In the genomic region with DNA sequence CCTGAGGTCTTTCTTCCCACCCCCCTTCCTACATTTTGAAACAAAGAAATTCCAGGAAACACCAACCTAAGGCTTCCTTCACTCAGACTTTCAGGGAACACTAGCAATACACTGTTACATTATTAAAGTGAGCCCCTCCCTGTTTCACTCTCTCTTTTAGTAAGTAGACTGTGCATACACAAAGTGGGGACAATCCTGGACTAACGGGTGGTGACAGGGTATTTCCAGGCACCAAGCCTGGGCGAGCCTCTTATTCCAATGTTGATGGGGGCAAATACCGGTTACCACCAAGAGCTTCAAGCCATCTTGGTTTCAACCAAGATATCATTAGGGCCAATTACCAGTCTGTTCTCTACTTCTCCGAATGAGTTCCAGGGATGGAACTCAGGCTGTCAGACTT, we compare ENCODE assay signal across 7 mouse cellular contexts. TPM values are rescaled to one million over a fixed set of nuclear protein-coding genes. Genes with fewer than 3 reads are reported as not detected.
DNase-seq lines count a peak whose midpoint lies in the region; ATAC-seq and TF ChIP-seq lines count a peak whose summit lies in the region.

No protein-coding gene starts in this region.

- no peak for TF ChIP-seq CTCF in lung, embryonic 14.5 days (IDR thresholded peaks at IDR 0.05; ENCODE audit: low read depth)

- H3K27me3 ChIP-seq in lung, embryonic 14.5 days (ENCODE audit: insufficient read depth, low read length), result no peaks in the 10 kb centered on the region
- no peaks in the 10 kb centered on the region for H3K27me3 ChIP-seq in forebrain, embryonic 11.5 days (ENCODE audit: control insufficient read depth, insufficient read depth, low read length)
- H3K27me3 ChIP-seq in limb, embryonic 12.5 days, result peaks cover 3% of the 10 kb centered on the region; the same call in 1 of the 2 replicates
- no peaks in the 10 kb centered on the region for H3K27me3 ChIP-seq in stomach, embryonic 16.5 days (ENCODE audit: control insufficient read depth, insufficient read depth, low read length)

- ATAC-seq in lung, embryonic 14.5 days (ENCODE audit: insufficient read depth), result no peak
- ATAC-seq in forebrain, embryonic 11.5 days (replicated peaks; ENCODE audit: low FRiP score), result no peak
- ATAC-seq in limb, embryonic 12.5 days (ENCODE audit: insufficient number of reproducible peaks, insufficient read depth, low FRiP score, low TSS enrichment, low read depth), result no peak
- no peak for ATAC-seq in stomach, embryonic 16.5 days (ENCODE audit: insufficient read depth, low FRiP score)

- no peak for DNase-seq in lung, embryonic 14.5 days
- no peak for DNase-seq in lung, postnatal 14 days
- DNase-seq in forebrain, embryonic 11.5 days (ENCODE audit: low spot score), result no peak
- no peak for DNase-seq in cerebellum, adult 9-11 months
- DNase-seq in thymus, postnatal 0 days (ENCODE audit: low spot score), result no peak

- H3K4me2 ChIP-seq in lung, embryonic 14.5 days, result peak overlapping the region; percentile 88
- 0 out of 2 replicates have a peak overlapping the region, but pooled peaks have one; percentile 11 for H3K4me2 ChIP-seq in forebrain, embryonic 11.5 days (ENCODE audit: low read depth, low read length, severe bottlenecking)
- H3K4me2 ChIP-seq in limb, embryonic 12.5 days, result peak overlapping the region; percentile 74
- peak overlapping the region; percentile 52 for H3K4me2 ChIP-seq in stomach, embryonic 16.5 days (ENCODE audit: low read depth, low read length)

- H3K9me3 ChIP-seq in lung, embryonic 14.5 days (ENCODE audit: low read depth, low read length), result no peaks in the 10 kb centered on the region
- no peaks in the 10 kb centered on the region for H3K9me3 ChIP-seq in forebrain, embryonic 11.5 days (ENCODE audit: control insufficient read depth, low read length)
- H3K9me3 ChIP-seq in limb, embryonic 12.5 days, result no peaks in the 10 kb centered on the region
- H3K9me3 ChIP-seq in stomach, embryonic 16.5 days (replicated peaks; ENCODE audit: control insufficient read depth, low read length), result no peaks in the 10 kb centered on the region

- H3K27ac ChIP-seq in lung, embryonic 14.5 days (ENCODE audit: low read depth), result no peak overlapping the region
- no peak overlapping the region for H3K27ac ChIP-seq in forebrain, embryonic 11.5 days (ENCODE audit: low read depth, low read length)
- no peak overlapping the region for H3K27ac ChIP-seq in limb, embryonic 12.5 days
- no peak overlapping the region for H3K27ac ChIP-seq in stomach, embryonic 16.5 days (ENCODE audit: low read length)

- peak overlapping the region; percentile 87 for H3K4me3 ChIP-seq in lung, embryonic 14.5 days (ENCODE audit: low read depth, low read length)
- H3K4me3 ChIP-seq in forebrain, embryonic 11.5 days (ENCODE audit: low read depth, low read length), result no peak overlapping the region
- peak overlapping the region; percentile 94 for H3K4me3 ChIP-seq in limb, embryonic 12.5 days (replicated peaks)
- H3K4me3 ChIP-seq in stomach, embryonic 16.5 days (replicated peaks; ENCODE audit: low read length), result peak overlapping the region; percentile 86

- H3K9ac ChIP-seq in lung, embryonic 14.5 days, result peak overlapping the region; percentile 98; the same call in 1 of the 2 replicates
- H3K9ac ChIP-seq in forebrain, embryonic 11.5 days (ENCODE audit: low read length), result no peak overlapping the region
- no peak overlapping the region; the same call in 1 of the 2 replicates for H3K9ac ChIP-seq in limb, embryonic 12.5 days (replicated peaks)
- peak overlapping the region; percentile 97 for H3K9ac ChIP-seq in stomach, embryonic 16.5 days (ENCODE audit: low read length)

- 60% methylated on average over 4 of the region's 4 CpGs for WGBS in lung, embryonic 14.5 days
- WGBS in forebrain, embryonic 11.5 days, result 47% methylated on average over 4 of the region's 4 CpGs
- 57% methylated on average over 4 of the region's 4 CpGs for WGBS in limb, embryonic 12.5 days
- whole genome bisulfite sequencing in stomach, embryonic 16.5 days, result 58% methylated on average over 4 of the region's 4 CpGs

- peaks cover 12% of the 10 kb centered on the region for H3K4me1 ChIP-seq in lung, embryonic 14.5 days (ENCODE audit: insufficient read depth)
- peaks cover 18% of the 10 kb centered on the region; the same call in 1 of the 2 replicates for H3K4me1 ChIP-seq in forebrain, embryonic 11.5 days (replicated peaks; ENCODE audit: control insufficient read depth, insufficient read depth, low read length)
- peaks cover 64% of the 10 kb centered on the region for H3K4me1 ChIP-seq in limb, embryonic 12.5 days (replicated peaks)
- H3K4me1 ChIP-seq in stomach, embryonic 16.5 days (ENCODE audit: control insufficient read depth, insufficient read depth, low read length), result peaks cover 52% of the 10 kb centered on the region

- H3K36me3 ChIP-seq in lung, embryonic 14.5 days (ENCODE audit: insufficient read depth), result no peaks in the 10 kb centered on the region
- H3K36me3 ChIP-seq in forebrain, embryonic 11.5 days (ENCODE audit: control insufficient read depth, insufficient read depth, low read length), result no peaks in the 10 kb centered on the region
- no peaks in the 10 kb centered on the region for H3K36me3 ChIP-seq in limb, embryonic 12.5 days
- H3K36me3 ChIP-seq in stomach, embryonic 16.5 days (ENCODE audit: control insufficient read depth, insufficient read depth, low read length), result no peaks in the 10 kb centered on the region

RNA-seq across cellular contexts. Expression of gene Pmepa1, which starts 2.4 kb away (rescaled TPM):
- 8.9 and 9.0 TPM in 2 replicates for polyA plus RNA-seq in lung, embryonic 14.5 days (2014; fragmentation: Nextera tagmentation; extraction: Ambion mirVana)
- polyA plus RNA-seq in forebrain, embryonic 11.5 days (2014; fragmentation: Nextera tagmentation; extraction: Ambion mirVana), result 3.3 and 3.6 TPM in 2 replicates
- 3.3 and 4.0 TPM in 2 replicates for polyA plus RNA-seq in limb, embryonic 12.5 days (2016; fragmentation: Nextera tagmentation; extraction: Ambion mirVana)
- 7.2 and 7.4 TPM in 2 replicates for polyA plus RNA-seq in stomach, embryonic 16.5 days (2015; fragmentation: Nextera tagmentation; extraction: Ambion mirVana)
- polyA plus RNA-seq in thymus, postnatal 0 days (2015; fragmentation: Nextera tagmentation; extraction: Ambion mirVana), result 3.1 and 4.2 TPM in 2 replicates

RNA-seq across cellular contexts. Expression of gene Zbp1, which starts 55.2 kb away (rescaled TPM):
- polyA plus RNA-seq in lung, embryonic 14.5 days (2014; fragmentation: Nextera tagmentation; extraction: Ambion mirVana), result 0.34 and 0.41 TPM in 2 replicates
- polyA plus RNA-seq in forebrain, embryonic 11.5 days (2014; fragmentation: Nextera tagmentation; extraction: Ambion mirVana), result not detected in 2 replicates
- not detected in 2 replicates for polyA plus RNA-seq in limb, embryonic 12.5 days (2016; fragmentation: Nextera tagmentation; extraction: Ambion mirVana)
- polyA plus RNA-seq in stomach, embryonic 16.5 days (2015; fragmentation: Nextera tagmentation; extraction: Ambion mirVana), result 0.70 and 1.0 TPM in 2 replicates
- 42.1 and 52.8 TPM in 2 replicates for polyA plus RNA-seq in thymus, postnatal 0 days (2015; fragmentation: Nextera tagmentation; extraction: Ambion mirVana)

Comparison
In these comparisons a context has a peak if more than half of its experiments do, and no peak if none do; other contexts are left out.
1. H3K4me2 ChIP-seq: peak in every context shown above with its lines; median percentile 88 in lung, embryonic 14.5 days; 74 in limb, embryonic 12.5 days; 52 in stomach, embryonic 16.5 days; 11 in forebrain, embryonic 11.5 days.
2. H3K9ac ChIP-seq: peak in lung, embryonic 14.5 days (single experiment) and stomach, embryonic 16.5 days (single experiment); none in forebrain, embryonic 11.5 days (single experiment) and limb, embryonic 12.5 days (single experiment).
3. RNA of gene Zbp1, which starts 55.2 kb away (polyA plus RNA-seq): 42.1 to 52.8 TPM in thymus, postnatal 0 days; 0.70 to 1.0 TPM in stomach, embryonic 16.5 days, 0.34 to 0.41 TPM in lung, embryonic 14.5 days, not detected in limb, embryonic 12.5 days and not detected in forebrain, embryonic 11.5 days; every median in the first group is over 10 times any median in the second.